Mouse (Mus musculus): ENCODE results near the gene Rhod. TPM values are rescaled to one million over a fixed set of nuclear protein-coding genes. Genes with fewer than 3 reads are reported as not detected.
A peak's percentile ranks its signal among the peaks of the same experiment; 100 is the strongest.

The Rhod gene
- polyA plus RNA-seq, 1 experiment = 4.0 TPM

GRCm38 (mm10) chr19:4397798-4398629 is 41.2 kb downstream of the Rhod start, which contains the start of gene Kdm2a:
Gene Kdm2a, minus strand, starts transcription at chr19:4398285.
- no peaks in the 10 kb centered on the region; the same call in 1 of the 2 replicates for H3K27me3 ChIP-seq (ENCODE audit: control insufficient read depth, insufficient read depth, low read length)
- DNase-seq (ENCODE audit: low read depth in 1 of 2, low spot score in 2 of 2) = peak; percentile 14 to 34
- peaks cover 2% of the 10 kb centered on the region; the same call in 1 of the 2 replicates for H3K36me3 ChIP-seq (ENCODE audit: control insufficient read depth, insufficient read depth, low read length)
- peak within 1 kb of the TSS; percentile 52 for H3K27ac ChIP-seq (ENCODE audit: insufficient read depth, low read length)
- 6% methylated on average over 79 of the region's 82 CpGs for WGBS
- peak within 1 kb of the TSS; percentile 96 for H3K4me3 ChIP-seq (ENCODE audit: extremely low read depth, insufficient read depth, insufficient read length)
- peaks cover 8% of the 10 kb centered on the region for H3K4me1 ChIP-seq (ENCODE audit: control insufficient read depth, insufficient read depth, insufficient read length)
- TF ChIP-seq CTCF (IDR thresholded peaks at IDR 0.05; ENCODE audit: extremely low read depth, insufficient read depth, insufficient read length, insufficient replicate concordance) = no peak

GRCm38 (mm10) chr19:4396998-4397797 is 42.0 kb downstream of the Rhod start:
- DNase-seq (ENCODE audit: low read depth in 1 of 2, low spot score in 2 of 2) = peak; percentile 95 to 96
- WGBS = 1% methylated on average over 56 of the region's 90 CpGs
- TF ChIP-seq POLR2A (IDR thresholded peaks at IDR 0.05; ENCODE audit: low read depth, low read length) = peak; percentile 64
- TF ChIP-seq CTCF (IDR thresholded peaks at IDR 0.05; ENCODE audit: extremely low read depth, insufficient read depth, insufficient read length, insufficient replicate concordance) = no peak
- Histone ChIP-seq H3K36me3 (ENCODE audit: control insufficient read depth, insufficient read depth, low read length) (peaks cover 4% of the 10 kb centered on the region), H3K27ac (ENCODE audit: insufficient read depth, low read length) (peak overlapping the region; percentile 86), H3K27me3 (ENCODE audit: control insufficient read depth, insufficient read depth, low read length) (no peaks in the 10 kb centered on the region; the same call in 1 of the 2 replicates), H3K4me1 (ENCODE audit: control insufficient read depth, insufficient read depth, insufficient read length) (peaks cover 8% of the 10 kb centered on the region), H3K4me3 (ENCODE audit: extremely low read depth, insufficient read depth, insufficient read length) (peak overlapping the region; percentile 96)

GRCm38 (mm10) chr19:4396081-4396997 is 42.9 kb downstream of the Rhod start:
- DNase-seq (ENCODE audit: low read depth in 1 of 2, low spot score in 2 of 2) = peak in 1 of 2 experiments; percentile 28
- peak overlapping the region; percentile 96 for H3K4me3 ChIP-seq (ENCODE audit: extremely low read depth, insufficient read depth, insufficient read length)
- H3K27me3 ChIP-seq (ENCODE audit: control insufficient read depth, insufficient read depth, low read length) = no peaks in the 10 kb centered on the region; the same call in 1 of the 2 replicates
- peak overlapping the region; percentile 86 for H3K27ac ChIP-seq (ENCODE audit: insufficient read depth, low read length)
- WGBS = under 1% methylated on average over 80 of the region's 80 CpGs
- H3K36me3 ChIP-seq (ENCODE audit: control insufficient read depth, insufficient read depth, low read length) = peaks cover 4% of the 10 kb centered on the region
- peaks cover 8% of the 10 kb centered on the region for H3K4me1 ChIP-seq (ENCODE audit: control insufficient read depth, insufficient read depth, insufficient read length)
- TF ChIP-seq POLR2A (IDR thresholded peaks at IDR 0.05; ENCODE audit: low read depth, low read length) (no peak), CTCF (IDR thresholded peaks at IDR 0.05; ENCODE audit: extremely low read depth, insufficient read depth, insufficient read length, insufficient replicate concordance) (no peak)

GRCm38 (mm10) chr19:4387276-4387675 is 52.0 kb downstream of the Rhod start:
- no peaks in the 10 kb centered on the region for H3K27me3 ChIP-seq (ENCODE audit: control insufficient read depth, insufficient read depth, low read length)
- TF ChIP-seq CTCF (IDR thresholded peaks at IDR 0.05; ENCODE audit: extremely low read depth, insufficient read depth, insufficient read length, insufficient replicate concordance) = no peak
- no peak for TF ChIP-seq POLR2A (IDR thresholded peaks at IDR 0.05; ENCODE audit: low read depth, low read length)
- H3K27ac ChIP-seq (ENCODE audit: insufficient read depth, low read length) = no peak overlapping the region
- no peak for DNase-seq (ENCODE audit: low read depth in 1 of 2, low spot score in 2 of 2)
- H3K4me1 ChIP-seq (ENCODE audit: control insufficient read depth, insufficient read depth, insufficient read length) = no peaks in the 10 kb centered on the region
- H3K36me3 ChIP-seq (ENCODE audit: control insufficient read depth, insufficient read depth, low read length) = peaks cover 4% of the 10 kb centered on the region
- H3K4me3 ChIP-seq (ENCODE audit: extremely low read depth, insufficient read depth, insufficient read length) = no peak overlapping the region

GRCm38 (mm10) chr19:4385026-4385425 is 54.2 kb downstream of the Rhod start:
- Histone ChIP-seq H3K27me3 (ENCODE audit: control insufficient read depth, insufficient read depth, low read length) (no peaks in the 10 kb centered on the region), H3K36me3 (ENCODE audit: control insufficient read depth, insufficient read depth, low read length) (peaks cover 4% of the 10 kb centered on the region)
- 85% methylated on average over 4 of the region's 4 CpGs for WGBS

GRCm38 (mm10) chr19:4384322-4384721 is 54.9 kb downstream of the Rhod start:
- H3K4me3 ChIP-seq (ENCODE audit: extremely low read depth, insufficient read depth, insufficient read length) = no peak overlapping the region
- peaks cover 6% of the 10 kb centered on the region for H3K36me3 ChIP-seq (ENCODE audit: control insufficient read depth, insufficient read depth, low read length)
- no peak for DNase-seq (ENCODE audit: low read depth in 1 of 2, low spot score in 2 of 2)
- no peaks in the 10 kb centered on the region for H3K4me1 ChIP-seq (ENCODE audit: control insufficient read depth, insufficient read depth, insufficient read length)
- no peak for TF ChIP-seq POLR2A (IDR thresholded peaks at IDR 0.05; ENCODE audit: low read depth, low read length)
- H3K27me3 ChIP-seq (ENCODE audit: control insufficient read depth, insufficient read depth, low read length) = no peaks in the 10 kb centered on the region
- 39% methylated on average over 1 of the region's 1 CpGs for WGBS
- no peak overlapping the region for H3K27ac ChIP-seq (ENCODE audit: insufficient read depth, low read length)

More at GRCm38 (mm10) chr19:4385026-4385425, 54.2 kb downstream of the Rhod start:
- Histone ChIP-seq H3K27ac (ENCODE audit: insufficient read depth, low read length) (no peak overlapping the region), H3K4me1 (ENCODE audit: control insufficient read depth, insufficient read depth, insufficient read length) (no peaks in the 10 kb centered on the region), H3K4me3 (ENCODE audit: extremely low read depth, insufficient read depth, insufficient read length) (no peak overlapping the region)
- no peak for DNase-seq (ENCODE audit: low read depth in 1 of 2, low spot score in 2 of 2)
- TF ChIP-seq POLR2A (IDR thresholded peaks at IDR 0.05; ENCODE audit: low read depth, low read length) (no peak), CTCF (IDR thresholded peaks at IDR 0.05; ENCODE audit: extremely low read depth, insufficient read depth, insufficient read length, insufficient replicate concordance) (no peak)

Measured in spleen, adult 2 months (tissue).